Mouse (Mus musculus) limb, embryonic 15.5 days (tissue): ENCODE measurements around the gene Spn. TPM values are rescaled to one million over a fixed set of nuclear protein-coding genes. Genes with fewer than 3 reads are reported as not detected.
A peak's percentile ranks its signal among the peaks of the same experiment; 100 is the strongest.

Experiments used
- ATAC-seq: fragments of 200-750 bp; cut with Nextera tagmentation; 2 replicates; pipeline ENCODE4 v1.8.0; 2017; ENCODE audit warnings: low read depth, moderate TSS enrichment; ENCODE audit not compliant: insufficient number of reproducible peaks, low FRiP score, low TSS enrichment
- H3K27ac ChIP-seq: fragments of 300-500 bp; sonication (generic); 2 replicates; pipeline ENCODE4 v1.5.1; 2015; ENCODE audit warnings: moderate library complexity, mild to moderate bottlenecking, inconsistent platforms
- H3K27me3 ChIP-seq: fragments of 300-500 bp; sonication (generic); 2 replicates; pipeline ENCODE4 v1.6.1; 2015; ENCODE audit warnings: inconsistent platforms
- H3K36me3 ChIP-seq: fragments of 300-500 bp; sonication (generic); 2 replicates; pipeline ENCODE4 v1.6.1; 2015; ENCODE audit warnings: inconsistent platforms
- H3K4me1 ChIP-seq: fragments of 300-500 bp; sonication (generic); 2 replicates; pipeline ENCODE4 v1.6.1; 2015; ENCODE audit warnings: inconsistent platforms
- H3K4me2 ChIP-seq: fragments of 300-500 bp; sonication (generic); 2 replicates; pipeline ENCODE4 v1.6.1; 2015; ENCODE audit warnings: mild to moderate bottlenecking, inconsistent platforms
- H3K4me3 ChIP-seq: fragments of 300-500 bp; sonication (generic); 2 replicates; pipeline ENCODE4 v1.5.1; 2015; ENCODE audit warnings: mild to moderate bottlenecking, inconsistent platforms
- H3K9ac ChIP-seq: fragments of 300-500 bp; sonication (generic); 2 replicates; pipeline ENCODE4 v1.6.1; 2015; ENCODE audit warnings: inconsistent platforms
- H3K9me3 ChIP-seq: fragments of 300-500 bp; sonication (generic); 2 replicates; pipeline ENCODE4 v1.6.1; 2016; ENCODE audit warnings: inconsistent platforms
- WGBS: fragments of 180-500 bp; shearing (Covaris S2); methylation state at CpG from one replicate; pipeline ENCODE4 v1.1.7; 2015; 5-methylcytosine and 5-hydroxymethylcytosine counted together
- polyA plus RNA-seq: library from polyadenylated mRNA; unstranded; fragments of >200 nt; fragmentation: Nextera tagmentation; extraction: Ambion mirVana; gene quantifications from 2 replicates; pipeline ENCODE4 v1.2.1, GENCODE M21; 2015

The Spn gene
- polyA plus RNA-seq, 1 experiment from 2014 or later = 0.81 TPM

GRCm38 (mm10) chr7:127139100-127139499 is 1.5 kb upstream of the Spn start:
- no peak overlapping the region for H3K27ac ChIP-seq
- H3K9ac ChIP-seq = no peak overlapping the region
- H3K36me3 ChIP-seq = no peaks in the 10 kb centered on the region
- WGBS = 88% methylated on average over 7 of the region's 7 CpGs
- no peak for ATAC-seq
- H3K27me3 ChIP-seq = no peaks in the 10 kb centered on the region
- H3K9me3 ChIP-seq = no peaks in the 10 kb centered on the region
- H3K4me1 ChIP-seq = no peaks in the 10 kb centered on the region
- no peak overlapping the region for H3K4me2 ChIP-seq
- H3K4me3 ChIP-seq = no peak overlapping the region

GRCm38 (mm10) chr7:127136181-127137071 is 1.2 kb downstream of the Spn start:
- Histone ChIP-seq H3K9me3 (no peaks in the 10 kb centered on the region), H3K4me2 (no peak overlapping the region), H3K4me1 (no peaks in the 10 kb centered on the region), H3K36me3 (no peaks in the 10 kb centered on the region), H3K27me3 (no peaks in the 10 kb centered on the region), H3K9ac (no peak overlapping the region), H3K27ac (no peak overlapping the region), H3K4me3 (no peak overlapping the region)
- 82% methylated on average over 22 of the region's 22 CpGs for WGBS
- no peak for ATAC-seq

DNA sequence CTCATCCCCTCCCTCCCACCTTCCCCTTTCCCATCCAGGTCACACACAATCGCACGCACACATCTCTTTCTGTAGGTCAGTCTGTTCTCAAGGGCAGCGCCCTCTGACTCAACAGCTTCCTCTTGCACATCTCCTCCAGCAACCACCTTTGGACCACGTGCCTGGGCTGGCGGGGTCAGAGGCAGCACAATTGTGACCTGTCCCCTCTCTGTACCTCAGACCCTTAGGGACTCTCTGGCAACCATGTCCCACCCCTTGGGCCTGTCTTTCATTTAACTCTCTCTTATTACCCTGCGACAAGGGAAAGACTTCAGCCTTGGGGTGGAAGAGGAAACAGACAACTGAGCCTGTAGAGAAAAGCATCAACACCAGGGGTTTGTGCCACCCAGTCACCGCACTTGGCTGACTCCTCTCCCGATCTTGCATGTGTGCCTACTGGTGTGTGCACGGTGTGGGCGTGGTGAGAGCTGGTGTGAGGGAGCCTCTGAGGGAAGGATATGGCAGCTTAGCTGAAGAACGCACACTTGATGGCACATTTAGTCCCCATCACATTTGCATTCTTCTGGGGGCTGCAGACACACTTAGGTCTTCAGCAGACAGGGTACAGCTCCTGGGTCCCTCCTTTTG is 2.7 kb downstream of the Spn start:
- Histone ChIP-seq H3K27me3 (no peaks in the 10 kb centered on the region), H3K4me2 (no peak overlapping the region), H3K36me3 (no peaks in the 10 kb centered on the region), H3K27ac (no peak overlapping the region), H3K4me1 (no peaks in the 10 kb centered on the region), H3K9ac (no peak overlapping the region), H3K9me3 (no peaks in the 10 kb centered on the region), H3K4me3 (no peak overlapping the region)
- ATAC-seq = no peak
- 78% methylated on average over 11 of the region's 11 CpGs for WGBS

- 71% methylated on average over 5 of the region's 5 CpGs for WGBS
- Histone ChIP-seq H3K4me1 (no peaks in the 10 kb centered on the region), H3K27ac (no peak overlapping the region), H3K9me3 (no peaks in the 10 kb centered on the region), H3K36me3 (no peaks in the 10 kb centered on the region), H3K4me3 (no peak overlapping the region), H3K4me2 (no peak overlapping the region), H3K27me3 (no peaks in the 10 kb centered on the region), H3K9ac (no peak overlapping the region)
- ATAC-seq = no peak
Observed at GRCm38 (mm10) chr7:127133125-127133524, 4.5 kb downstream of the Spn start.

DNA sequence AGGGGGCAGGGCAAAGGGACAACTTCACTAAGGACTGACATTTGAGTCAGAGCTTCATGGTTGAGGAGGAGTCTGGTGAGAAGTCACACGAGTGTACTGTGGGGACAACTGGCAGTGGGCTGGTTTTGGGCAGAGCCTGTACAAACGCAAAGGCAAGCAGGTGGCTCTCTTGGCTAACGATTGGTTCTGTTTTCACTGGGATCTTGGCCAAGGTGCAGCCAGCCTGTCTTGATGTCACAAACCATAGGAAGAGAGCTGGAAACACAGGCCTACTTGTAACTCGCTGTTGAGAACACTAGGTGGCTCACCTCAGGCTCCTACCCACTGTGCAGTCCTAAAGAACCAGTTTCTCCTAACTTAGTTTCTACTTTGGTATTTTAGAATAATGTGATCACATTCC is 8.0 kb downstream of the Spn start:
- Histone ChIP-seq H3K36me3 (no peaks in the 10 kb centered on the region), H3K9me3 (no peaks in the 10 kb centered on the region), H3K9ac (no peak overlapping the region), H3K4me1 (no peaks in the 10 kb centered on the region), H3K27me3 (no peaks in the 10 kb centered on the region), H3K27ac (no peak overlapping the region), H3K4me2 (no peak overlapping the region), H3K4me3 (no peak overlapping the region)
- WGBS = 13% methylated on average over 4 of the region's 4 CpGs
- ATAC-seq = no peak

GRCm38 (mm10) chr7:127121911-127122270 is 15.7 kb downstream of the Spn start, which contains the start of gene Qprt:
Qprt (minus strand) TSS chr7:127122226.
- Histone ChIP-seq H3K27me3 (peaks cover 35% of the 10 kb centered on the region), H3K36me3 (no peaks in the 10 kb centered on the region), H3K9me3 (no peaks in the 10 kb centered on the region), H3K4me2 (0 out of 2 replicates have a peak within 1 kb of the TSS, but pooled peaks have one; percentile 17), H3K27ac (no peak within 1 kb of the TSS), H3K9ac (no peak within 1 kb of the TSS), H3K4me3 (peak within 1 kb of the TSS; percentile 15), H3K4me1 (peaks cover 25% of the 10 kb centered on the region)
- no peak for ATAC-seq
- 14% methylated on average over 7 of the region's 7 CpGs for WGBS

GRCm38 (mm10) chr7:127121061-127121910 is 16.3 kb downstream of the Spn start:
- 17% methylated on average over 21 of the region's 21 CpGs for WGBS
- Histone ChIP-seq H3K27me3 (peaks cover 35% of the 10 kb centered on the region), H3K36me3 (no peaks in the 10 kb centered on the region), H3K4me3 (peak overlapping the region; percentile 15), H3K4me2 (0 out of 2 replicates have a peak overlapping the region, but pooled peaks have one; percentile 17), H3K4me1 (peaks cover 25% of the 10 kb centered on the region), H3K9ac (no peak overlapping the region), H3K9me3 (no peaks in the 10 kb centered on the region), H3K27ac (no peak overlapping the region)
- ATAC-seq = no peak

DNA sequence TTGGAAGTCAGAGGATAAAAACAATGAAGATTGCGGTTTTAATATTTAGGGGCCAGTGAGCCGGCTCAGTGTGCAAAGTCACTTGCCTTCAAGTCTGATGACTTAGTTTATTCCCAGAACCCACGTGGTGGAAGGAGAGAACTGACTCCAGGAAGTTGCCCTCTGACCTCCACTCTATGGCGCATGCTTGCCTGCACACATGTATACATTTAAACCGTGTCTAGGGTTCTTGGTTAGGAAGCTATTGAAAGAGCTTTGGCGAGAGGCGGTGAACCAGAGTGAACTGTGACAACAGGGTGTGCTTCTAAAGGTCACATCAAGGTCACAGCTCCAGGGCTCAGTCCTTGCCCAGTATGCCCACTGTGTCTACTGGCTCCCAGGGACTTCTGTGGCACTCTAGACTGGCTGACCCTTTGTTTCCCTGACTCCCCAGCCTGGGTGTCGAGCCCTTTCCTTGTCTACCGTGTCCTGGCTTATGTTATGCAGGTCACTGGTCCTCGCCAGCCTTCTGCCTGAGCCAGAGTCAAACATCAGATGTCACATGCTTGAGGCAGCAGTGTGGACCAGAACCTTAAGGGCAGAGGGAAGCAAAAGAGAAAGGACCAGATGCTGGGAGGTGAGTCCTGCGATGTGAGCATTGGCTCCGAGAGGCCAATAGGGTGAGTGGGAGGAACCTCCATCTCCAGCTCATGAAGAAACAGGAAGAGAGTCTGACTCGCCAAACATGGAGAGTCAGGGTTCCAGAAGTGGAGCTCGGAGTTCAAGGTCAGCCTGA is 18.8 kb downstream of the Spn start:
- H3K27ac ChIP-seq = no peak overlapping the region
- WGBS = 65% methylated on average over 14 of the region's 14 CpGs
- H3K4me3 ChIP-seq = no peak overlapping the region
- H3K36me3 ChIP-seq = no peaks in the 10 kb centered on the region
- H3K9me3 ChIP-seq = no peaks in the 10 kb centered on the region
- H3K4me2 ChIP-seq = no peak overlapping the region
- H3K9ac ChIP-seq = no peak overlapping the region
- no peak for ATAC-seq
- H3K4me1 ChIP-seq = peaks cover 25% of the 10 kb centered on the region
- peaks cover 35% of the 10 kb centered on the region for H3K27me3 ChIP-seq

DNA sequence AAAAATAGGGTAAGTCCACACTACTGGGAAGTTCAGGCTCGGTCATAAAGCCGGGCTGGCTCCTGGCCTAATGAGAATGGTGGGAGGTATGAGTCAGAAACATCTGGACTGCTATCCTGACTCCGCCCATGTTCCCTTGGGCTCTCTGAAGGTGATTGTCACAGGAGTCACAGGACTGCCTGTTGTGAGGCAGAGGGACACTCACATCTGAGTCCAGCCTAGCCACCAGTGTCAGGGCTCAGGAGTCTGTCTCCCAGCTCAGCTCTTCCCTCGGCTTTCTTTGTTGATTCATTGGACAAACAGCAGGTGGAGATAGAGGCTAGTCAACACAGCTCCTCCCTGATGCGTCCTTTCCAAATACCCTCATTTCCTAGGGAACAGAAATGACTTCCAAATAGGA is 19.7 kb downstream of the Spn start:
- no peak for ATAC-seq
- Histone ChIP-seq H3K9me3 (no peaks in the 10 kb centered on the region), H3K4me1 (peaks cover 29% of the 10 kb centered on the region), H3K27me3 (peaks cover 35% of the 10 kb centered on the region), H3K27ac (no peak overlapping the region), H3K36me3 (no peaks in the 10 kb centered on the region), H3K4me3 (no peak overlapping the region), H3K4me2 (no peak overlapping the region), H3K9ac (no peak overlapping the region)
- 20% methylated on average over 5 of the region's 5 CpGs for WGBS

- 49% methylated on average over 11 of the region's 11 CpGs for WGBS
Observed at GRCm38 (mm10) chr7:127116331-127116935, 21.2 kb downstream of the Spn start.

DNA sequence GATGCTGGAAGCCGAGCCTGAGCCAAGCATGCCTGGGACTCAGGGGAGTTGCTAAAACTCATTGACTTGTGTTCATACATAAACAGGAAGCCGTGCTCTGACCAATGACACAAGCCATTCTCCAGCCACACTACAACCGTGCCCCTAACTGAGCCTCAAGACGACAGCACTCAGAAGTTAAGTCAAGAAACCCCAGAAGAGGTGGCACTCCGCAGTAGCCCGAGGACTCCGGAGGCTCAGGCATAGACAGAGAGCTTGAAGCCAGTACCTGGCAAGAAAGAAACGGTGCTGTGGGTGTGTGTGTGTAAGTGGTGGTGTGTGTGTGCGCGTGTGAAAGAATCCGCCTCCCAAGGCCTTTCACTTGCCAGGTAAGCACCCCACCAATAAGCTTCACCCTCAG is 22.7 kb downstream of the Spn start:
- no peak overlapping the region for H3K9ac ChIP-seq
- 78% methylated on average over 11 of the region's 11 CpGs for WGBS
- no peak overlapping the region for H3K4me2 ChIP-seq
- no peaks in the 10 kb centered on the region for H3K9me3 ChIP-seq
- H3K27ac ChIP-seq = no peak overlapping the region
- H3K36me3 ChIP-seq = no peaks in the 10 kb centered on the region
- H3K4me1 ChIP-seq = peaks cover 18% of the 10 kb centered on the region
- no peak overlapping the region for H3K4me3 ChIP-seq
- peaks cover 8% of the 10 kb centered on the region for H3K27me3 ChIP-seq
- no peak for ATAC-seq

More at GRCm38 (mm10) chr7:127116331-127116935, 21.2 kb downstream of the Spn start:
- Histone ChIP-seq H3K9me3 (no peaks in the 10 kb centered on the region), H3K9ac (no peak overlapping the region), H3K4me3 (no peak overlapping the region), H3K4me1 (peaks cover 26% of the 10 kb centered on the region), H3K36me3 (no peaks in the 10 kb centered on the region), H3K4me2 (no peak overlapping the region), H3K27me3 (peaks cover 22% of the 10 kb centered on the region), H3K27ac (peak overlapping the region; percentile 40; the same call in 1 of the 2 replicates)
- no peak for ATAC-seq
